Mouse (Mus musculus) ZHBTc4 (cell line): ENCODE data around the gene Sh3pxd2a.

Source experiments
- DNase-seq: peaks from one replicate; pipeline ENCODE4 v3.0.0-alpha.2; 2011; ENCODE audit warnings: low read depth, low spot score

Gene Sh3pxd2a

DNA sequence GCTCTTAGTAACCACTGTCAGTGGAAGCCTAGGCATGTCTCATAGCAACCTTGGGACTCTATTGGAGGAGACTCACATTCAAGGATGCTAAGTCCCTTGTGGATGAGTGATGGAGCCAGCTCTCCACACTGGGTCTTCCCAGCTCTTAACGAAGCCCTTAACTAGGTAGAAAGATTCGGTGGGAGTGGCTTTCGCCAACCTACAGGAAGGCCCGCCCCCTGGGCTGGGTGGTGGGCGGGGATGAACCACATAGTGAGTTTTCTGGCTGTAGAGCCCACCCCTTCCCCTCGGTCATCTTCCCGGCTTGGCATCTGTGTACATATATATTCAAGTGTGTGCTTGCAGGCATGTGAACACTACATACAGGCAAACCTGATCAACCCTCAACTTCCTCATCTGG lies 223.2 kb downstream of the Sh3pxd2a start:
- peak; percentile 88 for DNase-seq

DNA sequence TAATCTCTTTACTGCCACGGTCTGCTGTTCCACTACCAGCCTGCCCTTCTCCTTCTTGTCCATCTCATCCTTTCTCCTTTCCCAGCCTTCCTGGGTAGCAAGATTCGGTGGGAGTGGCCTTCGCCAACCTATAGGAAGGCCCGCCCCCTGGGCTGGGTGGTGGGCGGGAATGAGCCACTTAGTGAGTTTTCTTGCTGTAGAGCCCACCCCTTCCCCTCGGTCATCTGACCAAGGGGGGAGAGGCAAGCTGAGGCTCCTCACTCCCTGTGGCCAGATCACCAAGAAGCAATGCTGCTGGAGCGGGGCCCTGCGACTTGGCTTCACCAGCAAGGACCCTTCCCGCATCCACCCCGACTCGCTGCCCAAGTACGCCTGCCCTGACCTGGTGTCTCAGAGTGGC lies 224.1 kb downstream of the Sh3pxd2a start:
- DNase-seq: peak; percentile 96

- no peak for DNase-seq
Observed at GRCm38 (mm10) chr19:47233087-47233486, 231.1 kb downstream of the Sh3pxd2a start.

DNA sequence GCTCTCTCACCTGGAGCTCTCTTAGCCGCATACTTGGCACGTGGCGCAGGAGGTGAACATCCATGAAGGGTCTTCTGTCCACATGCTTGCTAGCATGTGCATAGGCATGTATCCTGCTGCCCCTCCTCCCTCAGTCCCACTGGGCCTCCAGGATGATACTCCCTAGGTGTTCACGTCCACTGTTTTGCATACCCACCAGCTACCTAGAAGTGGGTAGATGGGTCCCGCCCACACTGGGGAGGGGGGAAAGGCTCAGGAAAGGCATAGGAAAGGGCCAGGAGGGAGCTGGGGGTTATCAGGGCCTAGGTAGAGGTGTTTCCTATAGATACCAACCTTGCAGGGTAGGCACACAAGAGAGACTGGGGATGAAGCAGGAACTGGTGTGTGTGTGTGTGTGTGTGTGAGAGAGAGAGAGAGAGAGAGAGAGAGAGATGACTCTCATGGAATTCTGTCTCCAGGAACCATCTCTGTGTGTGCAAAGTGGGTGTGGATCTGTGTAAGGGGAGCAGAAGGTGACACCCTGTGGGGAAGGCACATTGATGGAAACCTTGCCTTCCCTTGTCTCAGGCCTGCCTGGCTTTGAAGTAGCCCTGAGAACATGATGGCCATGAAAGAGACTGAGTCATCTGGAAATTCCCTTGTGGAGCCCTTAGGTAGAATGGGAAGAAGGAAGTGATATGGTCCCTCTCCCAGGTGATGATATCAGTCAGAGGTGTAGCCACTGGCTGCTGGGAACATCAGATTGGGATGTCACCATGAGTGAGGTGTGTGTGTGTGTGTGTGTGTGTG lies 231.9 kb downstream of the Sh3pxd2a start:
- DNase-seq: no peak

DNA sequence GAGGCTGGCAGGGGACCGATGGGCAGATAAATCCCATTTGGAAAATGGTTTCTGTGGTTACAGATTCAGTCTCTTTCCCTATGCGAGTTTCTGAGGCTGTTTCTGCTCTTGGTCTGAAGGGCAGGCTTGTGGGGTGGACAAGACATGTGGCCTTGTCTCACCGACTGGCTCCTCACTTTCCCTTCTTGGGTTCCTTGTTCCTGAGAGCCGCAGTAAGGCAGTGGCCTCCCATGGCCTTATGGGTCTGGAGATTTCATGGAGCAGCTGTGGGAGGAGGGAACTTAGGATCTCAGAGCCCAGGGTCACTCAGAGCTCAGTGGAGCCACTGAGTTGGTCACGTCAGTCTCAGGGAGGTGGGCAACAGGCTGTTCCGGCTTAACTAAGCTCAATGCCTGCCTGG lies 232.8 kb downstream of the Sh3pxd2a start:
- DNase-seq: no peak

DNA sequence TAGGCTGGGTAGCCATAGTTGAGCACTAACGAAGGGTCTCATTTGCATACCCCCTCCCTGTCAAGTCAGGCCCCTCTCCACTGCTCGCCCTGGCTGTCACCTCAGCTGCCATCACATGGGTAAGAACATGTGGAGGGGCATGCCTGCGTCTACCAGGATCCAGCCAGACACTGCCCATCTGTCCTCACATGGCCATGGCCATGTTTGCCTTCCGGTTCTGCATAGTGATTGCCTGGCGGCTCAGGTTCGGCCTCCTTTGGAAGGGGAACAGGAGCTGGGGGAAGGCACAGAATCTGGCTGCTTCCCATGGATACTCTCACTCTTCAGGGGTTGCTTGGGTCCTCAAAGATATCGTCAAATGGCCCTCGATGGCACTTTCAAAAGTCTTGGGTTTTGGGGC lies 233.5 kb downstream of the Sh3pxd2a start:
- no peak for DNase-seq

- DNase-seq: no peak
Observed at GRCm38 (mm10) chr19:47230082-47230481, 234.1 kb downstream of the Sh3pxd2a start.

- no peak for DNase-seq
Observed at GRCm38 (mm10) chr19:47229461-47229860, 234.7 kb downstream of the Sh3pxd2a start.

DNA sequence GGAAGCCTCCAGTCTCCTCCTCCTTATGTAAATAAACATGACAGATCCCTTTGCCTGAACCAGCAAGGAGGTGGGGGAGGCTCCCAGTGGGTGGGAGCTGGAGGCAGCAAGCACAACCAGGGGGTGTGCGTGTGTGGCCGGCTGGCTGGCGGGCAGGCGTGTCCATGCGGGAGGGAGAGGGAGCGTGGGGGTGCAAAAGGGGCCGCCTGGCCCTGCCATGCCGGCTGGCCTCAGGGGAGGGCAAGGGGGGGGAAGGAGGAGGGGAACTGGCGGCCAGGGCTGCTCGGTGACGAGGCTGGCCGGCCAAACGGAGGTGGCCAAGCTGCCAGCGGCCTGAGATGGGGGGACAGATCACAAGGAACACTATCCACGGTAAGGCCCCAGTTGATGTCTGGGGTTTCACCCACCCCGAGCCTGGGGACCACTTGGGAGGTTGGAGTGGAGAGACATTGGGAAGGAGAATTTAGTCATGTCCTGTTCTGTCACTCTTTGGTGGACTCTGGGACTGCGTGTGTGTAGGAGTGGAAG lies 235.4 kb downstream of the Sh3pxd2a start:
- DNase-seq: peak; percentile 59

DNA sequence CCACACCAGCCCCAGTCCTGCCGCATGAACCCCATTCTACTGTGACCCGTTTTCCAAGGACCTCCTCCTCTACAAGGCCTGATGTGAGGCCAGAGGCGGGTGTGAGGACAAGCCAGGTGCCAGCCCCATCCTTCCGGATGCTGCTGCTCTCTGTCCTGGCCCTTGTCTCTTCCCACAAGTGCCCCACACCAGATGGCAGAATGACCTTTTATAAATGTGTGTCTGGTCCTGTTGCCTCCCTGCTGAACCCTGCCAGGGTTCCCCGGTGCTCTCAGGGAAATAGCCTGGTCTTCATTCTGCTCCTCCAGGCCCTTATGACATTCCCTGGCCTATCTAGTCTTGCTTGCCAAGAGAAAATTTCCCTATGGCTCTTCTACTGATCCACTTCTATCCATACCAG lies 238.4 kb downstream of the Sh3pxd2a start:
- no peak for DNase-seq

DNA sequence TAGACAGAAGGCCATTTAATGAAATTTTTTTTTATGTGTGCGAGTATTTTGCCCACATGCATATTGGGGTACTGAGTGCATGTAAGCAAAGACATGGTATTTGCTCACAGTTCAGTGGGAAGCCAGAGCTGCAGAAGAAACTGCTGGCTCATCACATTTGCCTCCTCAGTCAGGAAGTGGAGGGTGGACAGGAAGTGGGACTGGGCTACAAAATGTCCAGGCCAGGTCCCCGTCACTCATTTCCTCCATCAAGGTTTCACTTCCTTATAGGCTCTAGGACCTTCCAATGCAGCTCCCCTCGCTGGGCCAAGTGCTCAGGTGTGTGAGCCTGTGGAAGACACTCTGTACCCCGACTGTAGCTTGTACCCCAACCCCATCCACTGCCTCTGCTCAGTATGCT lies 239.5 kb downstream of the Sh3pxd2a start:
- no peak for DNase-seq

DNA sequence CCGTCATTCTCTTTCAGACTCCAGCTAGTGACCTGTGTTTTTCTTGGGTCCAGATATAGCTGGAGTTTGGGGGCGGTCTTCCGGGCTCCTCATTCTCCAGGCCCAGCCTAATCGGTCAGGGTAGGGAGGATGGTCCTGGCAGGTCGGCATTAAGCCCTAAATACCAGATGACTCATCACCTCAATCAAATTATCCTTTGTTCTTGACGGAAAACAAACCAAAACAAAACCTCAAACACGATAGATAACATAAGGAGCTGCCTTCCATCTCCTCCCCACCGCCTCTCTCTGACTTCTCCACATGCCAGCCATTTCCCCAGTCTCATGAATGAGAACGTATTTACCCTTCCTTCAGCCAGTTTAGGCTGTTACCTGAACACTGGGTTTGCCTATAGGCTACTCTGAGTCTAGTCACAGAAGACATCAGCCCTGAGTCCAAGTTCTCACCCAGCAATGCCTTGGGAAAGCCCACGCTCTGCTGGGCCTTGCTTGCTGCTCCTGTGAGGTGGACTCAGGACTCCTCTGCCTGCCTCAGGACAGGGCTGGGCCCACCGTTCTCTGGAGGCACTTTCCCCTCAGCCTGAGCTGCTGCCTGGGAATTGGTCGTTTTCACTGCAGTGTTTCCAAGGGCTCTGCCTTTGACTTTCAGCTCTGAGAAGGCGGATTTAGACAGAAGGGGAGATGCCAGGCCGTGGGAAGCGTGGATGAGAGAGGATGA lies 241.2 kb downstream of the Sh3pxd2a start:
- DNase-seq: no peak

DNA sequence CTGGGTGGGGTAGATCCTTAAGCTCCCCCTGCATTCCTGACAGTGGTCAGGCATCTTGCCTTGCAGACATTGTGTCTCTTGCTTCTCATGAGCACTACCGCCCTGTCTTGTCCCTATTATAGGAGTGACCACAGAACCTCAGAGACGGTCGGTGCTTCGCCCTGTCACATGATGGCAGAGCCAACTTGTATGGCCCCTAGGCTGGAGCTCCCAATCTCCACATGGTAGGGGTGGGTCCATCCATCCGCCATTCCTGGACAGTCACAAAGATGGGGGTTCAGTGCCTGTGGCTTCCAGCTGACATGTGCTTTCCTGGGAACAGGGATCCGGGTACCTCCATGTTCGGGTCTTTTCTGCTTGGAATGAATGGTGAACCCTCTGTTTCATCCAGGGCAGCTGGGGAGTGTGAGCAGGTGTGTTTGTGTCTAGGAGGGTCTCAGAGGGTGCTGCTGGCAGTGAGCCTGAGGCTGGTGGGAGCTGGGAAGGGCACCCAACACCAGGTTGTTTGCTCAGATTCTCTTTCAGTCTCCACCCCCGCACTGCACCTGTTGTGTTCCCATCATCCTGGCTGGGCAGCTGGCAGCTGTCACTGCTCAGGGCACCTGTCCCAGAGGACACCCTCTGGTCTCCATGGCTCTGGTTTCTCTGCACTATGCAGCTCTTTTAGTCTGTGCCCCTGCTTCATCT lies 241.9 kb downstream of the Sh3pxd2a start:
- DNase-seq: no peak

- no peak for DNase-seq
Observed at GRCm38 (mm10) chr19:47221500-47222153, 242.6 kb downstream of the Sh3pxd2a start.

DNA sequence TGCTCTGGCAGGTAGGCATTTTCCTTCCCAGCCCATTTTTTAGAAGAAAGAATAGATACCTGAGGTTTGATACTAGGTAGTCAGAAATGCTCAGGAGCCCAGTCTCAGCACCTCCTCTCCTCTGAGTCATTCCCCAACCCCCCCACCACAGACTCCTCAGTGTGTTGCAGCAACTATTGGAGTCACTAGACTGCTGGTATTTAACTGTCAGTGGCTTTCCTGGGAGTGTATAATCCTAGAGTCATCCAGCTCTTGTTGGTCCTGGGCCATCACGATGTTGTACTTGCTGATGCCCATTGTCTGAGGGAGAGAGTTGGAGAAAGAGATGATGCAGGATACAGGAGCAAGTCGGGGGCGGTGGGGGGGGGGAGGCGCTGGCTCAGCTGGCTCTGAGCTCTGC lies 243.2 kb downstream of the Sh3pxd2a start:
- no peak for DNase-seq

DNA sequence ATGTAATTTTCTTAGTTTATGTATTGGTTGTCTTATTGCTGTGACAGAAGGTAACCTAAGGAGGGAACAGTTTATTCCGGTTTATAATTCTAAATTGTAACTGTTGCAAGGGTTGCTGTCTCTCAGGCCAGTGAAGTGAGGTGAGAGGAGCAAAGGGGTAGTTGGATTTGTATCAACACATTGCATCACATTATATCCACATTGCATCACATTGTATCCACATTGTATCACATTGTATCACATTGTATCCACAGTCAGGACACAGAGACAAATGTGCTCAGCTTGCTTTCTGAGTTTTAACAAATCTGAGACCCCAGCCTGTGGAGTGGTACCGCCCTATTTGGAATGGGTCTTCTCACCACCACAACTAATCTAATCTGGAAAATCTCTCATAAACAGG lies 244.0 kb downstream of the Sh3pxd2a start:
- DNase-seq: no peak

DNA sequence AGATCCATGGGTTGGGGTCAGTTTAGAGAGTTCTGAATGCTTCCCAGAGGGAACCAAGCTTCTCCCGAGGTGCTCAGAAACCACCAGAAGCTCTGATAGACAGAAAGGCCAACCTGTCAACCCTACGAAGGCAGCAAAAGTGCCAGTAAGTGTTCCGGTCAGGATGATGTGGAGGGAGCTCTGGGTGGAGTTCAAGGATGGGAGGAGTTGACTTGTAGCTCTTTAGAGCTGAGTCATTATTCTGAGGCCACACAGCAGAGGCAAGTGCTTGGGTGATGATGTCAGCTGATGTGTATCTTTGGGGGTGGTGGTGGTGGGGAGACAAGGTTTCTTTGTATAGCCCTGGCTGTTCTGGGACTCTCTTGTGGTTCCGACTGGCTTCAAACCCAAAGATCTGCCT lies 244.6 kb downstream of the Sh3pxd2a start:
- peak; percentile 57 for DNase-seq

DNA sequence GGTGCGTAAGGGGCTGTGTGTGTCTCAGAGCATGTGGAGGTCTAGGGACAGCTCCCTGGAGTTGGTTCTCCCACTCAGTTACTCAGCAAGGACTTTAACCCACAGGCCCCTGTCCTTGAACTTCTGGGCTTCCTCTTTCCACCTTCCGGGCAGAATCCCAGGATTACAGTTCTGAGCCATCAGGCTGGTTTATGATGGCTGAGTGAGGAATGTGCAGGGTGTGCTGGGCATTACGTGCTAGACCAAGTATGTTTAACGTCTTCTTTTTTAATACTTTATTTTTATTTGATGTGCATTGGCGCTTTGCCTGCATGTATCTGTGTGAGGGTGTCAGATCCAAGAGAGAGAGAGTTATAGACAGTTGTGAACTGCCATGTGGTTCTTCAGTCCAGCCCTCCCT lies 247.4 kb downstream of the Sh3pxd2a start:
- DNase-seq: no peak

GRCm38 (mm10) chr19:47213470-47213869 lies 250.7 kb downstream of the Sh3pxd2a start:
- peak; percentile 77 for DNase-seq

DNA sequence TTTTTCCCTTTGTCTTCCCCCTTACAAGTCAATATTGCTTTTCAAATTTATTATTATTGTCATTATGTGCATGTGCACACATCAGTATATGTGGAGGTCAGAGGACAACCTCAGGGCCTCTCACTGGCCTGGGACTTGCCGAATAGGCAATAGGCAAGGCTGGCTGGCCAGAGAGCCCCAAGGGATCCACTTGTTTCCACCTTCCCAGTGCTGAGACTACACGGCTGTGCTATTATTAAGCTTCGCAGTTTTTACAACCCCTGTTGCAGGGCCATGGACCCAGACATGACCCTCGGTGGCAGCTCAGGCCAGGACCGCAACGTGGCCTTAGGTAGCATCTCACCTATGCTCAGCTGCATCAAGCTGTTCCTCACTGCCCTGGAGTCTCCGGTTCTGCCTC lies 251.8 kb downstream of the Sh3pxd2a start:
- no peak for DNase-seq

DNA sequence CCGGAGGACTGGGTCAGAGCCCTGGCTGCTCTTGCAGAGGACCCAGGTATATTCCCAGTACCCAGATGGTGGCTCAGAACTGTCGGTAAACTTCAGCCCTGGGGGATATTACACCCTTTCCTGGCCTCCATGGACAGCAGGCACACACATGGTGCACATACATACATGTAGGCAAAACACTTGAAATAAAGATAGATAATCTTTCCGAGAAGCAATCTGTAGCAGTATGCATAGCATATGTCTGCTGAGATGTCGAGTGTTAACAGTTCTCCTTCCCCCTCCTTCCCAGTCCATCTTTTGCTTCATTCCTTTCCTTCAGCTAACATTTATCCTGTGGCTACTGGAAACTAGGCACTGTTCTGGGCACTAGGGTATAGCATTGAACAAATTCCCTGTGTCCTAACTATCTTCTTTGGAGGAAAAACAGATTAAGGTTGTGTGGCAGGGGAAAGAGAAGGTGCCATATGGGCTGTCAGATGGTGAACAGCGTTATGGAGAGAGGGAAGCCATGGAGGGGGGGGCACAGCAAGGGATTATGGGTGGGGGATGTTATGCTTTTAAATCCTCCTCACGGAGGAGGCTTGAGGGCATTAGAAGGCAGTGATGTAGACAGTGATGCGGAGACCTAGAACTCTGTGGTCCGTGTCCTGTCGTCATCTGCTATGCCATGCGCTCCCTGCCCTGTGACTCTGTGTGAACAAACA lies 252.4 kb downstream of the Sh3pxd2a start:
- DNase-seq: no peak
